Mouse (Mus musculus) heart, adult 2 months (tissue): ENCODE measurements around the gene Nmnat1. TPM values are rescaled to one million over a fixed set of nuclear protein-coding genes. Genes with fewer than 3 reads are reported as not detected.

ENCODE experiments used
- DNase-seq, 2 experiments: peaks; one replicate each; pipeline ENCODE4 v3.0.0; 2021
- H3K27ac ChIP-seq: fragments of 200-600 bp; 2 replicates; pipeline ENCODE4 v1.8.1; 2022
- H3K27me3 ChIP-seq: fragments of 200-500 bp; 2 replicates; pipeline ENCODE4 v1.6.1; 2012; ENCODE audit warnings: mild to moderate bottlenecking, low read length, inconsistent platforms, mixed read lengths; ENCODE audit not compliant: control insufficient read depth, insufficient read depth
- H3K36me3 ChIP-seq: fragments of 200-500 bp; 2 replicates; pipeline ENCODE4 v1.6.1; 2012; ENCODE audit warnings: low read length, inconsistent platforms; ENCODE audit not compliant: control insufficient read depth, insufficient read depth
- H3K4me1 ChIP-seq: fragments of 200-500 bp; 2 replicates; pipeline ENCODE4 v1.6.1; 2011; ENCODE audit warnings: low read length; ENCODE audit not compliant: control insufficient read depth, insufficient read depth
- H3K4me3 ChIP-seq: fragments of 200-600 bp; 2 replicates; pipeline ENCODE4 v1.8.1; 2022
- H3K79me2 ChIP-seq: fragments of 200-500 bp; replicated peaks from 2 replicates; pipeline ENCODE4 v1.6.1; 2012; ENCODE audit warnings: mild to moderate bottlenecking, inconsistent platforms, low read length, moderate library complexity, mixed read lengths; ENCODE audit not compliant: control insufficient read depth, insufficient read depth
- H3K9ac ChIP-seq: fragments of 200-500 bp; 2 replicates; pipeline ENCODE4 v1.6.1; 2012; ENCODE audit warnings: low read depth, mild to moderate bottlenecking, control low read depth, inconsistent platforms, low read length, mixed read lengths
- CTCF ChIP-seq: fragments of 200-600 bp; IDR thresholded peaks from 2 replicates; pipeline ENCODE4 v1.8.1; 2022; ENCODE audit warnings: antibody characterized with exemption, mild to moderate bottlenecking, moderate library complexity
- EP300 ChIP-seq: fragments of 200-500 bp; IDR thresholded peaks from 2 replicates; pipeline ENCODE4 v1.6.1; 2011; ENCODE audit warnings: low read depth, low read length, control low read depth; ENCODE audit not compliant: insufficient read depth
- POLR2A ChIP-seq: fragments of 200-500 bp; IDR thresholded peaks from 2 replicates; pipeline ENCODE4 v1.6.1; 2011; ENCODE audit warnings: mild to moderate bottlenecking, low read depth, low read length, control low read depth; ENCODE audit not compliant: insufficient read depth
- WGBS: fragments of 180-500 bp; shearing (Covaris S2); methylation state at CpG from one replicate; pipeline ENCODE4 v1.1.7; 2018; 5-methylcytosine and 5-hydroxymethylcytosine counted together
- intact Hi-C: fragments of 180-260 bp; cut with DNase I; formaldehyde crosslinking; loops from one replicate; pipeline ENCODE4 v1.15.1; 2025
- long read RNA-seq: library from polyadenylated mRNA; stranded (forward); transcript quantifications from one replicate; pipeline ENCODE4 v2.0.0, GENCODE M21; 2021
- polyA plus RNA-seq: library from polyadenylated mRNA; depleted of rRNA; stranded (reverse); fragments of >200 nt; gene quantifications from 2 replicates; pipeline ENCODE4 v1.2.3, GENCODE M21; 2012; rRNA removed
- total RNA-seq, 2 experiments: library from RNA; stranded (reverse); gene quantifications; 2 replicates each; pipeline ENCODE4 v1.2.3; 2021

Gene Nmnat1
- total RNA-seq: 10 to 100 TPM; 29.4 to 36.1 TPM
- 20.6 and 26.2 TPM in 2 replicates for polyA plus RNA-seq
- long read RNA-seq, transcript Nmnat1-201 (5 exons, 1,238 nt): major isoform, 18 of 21 reads
- long read RNA-seq, partial matches to known transcripts: 0 of 21 reads
- long read RNA-seq, other reads (novel, unspliced or antisense): 1 of 21 reads

- Histone ChIP-seq H3K4me1 (peaks cover 3% of the 10 kb centered on the region), H3K4me3 (peak within 1 kb of the TSS; percentile 87), H3K27ac (peak within 1 kb of the TSS; percentile 97), H3K9ac (peak within 1 kb of the TSS; percentile 93), H3K36me3 (peaks cover 19% of the 10 kb centered on the region), H3K79me2 (peaks cover 2% of the 10 kb centered on the region), H3K27me3 (no peaks in the 10 kb centered on the region)
- under 1% methylated on average over 60 of the region's 60 CpGs for WGBS
- peak; percentile 78 for TF ChIP-seq POLR2A
- TF ChIP-seq EP300: peak; percentile 55; the same call in 1 of the 2 replicates
- peak; percentile 41 for TF ChIP-seq CTCF
- intact Hi-C loops: loop anchor here (1.0 to 5.0 kb wide), 4 partner anchors 22 to 138 kb away; partner anchors contain the start of gene Rbp7
- peak; percentile 94 to 95 for DNase-seq
These were observed at the start of gene Nmnat1, which contains the start of gene Lzic for GRCm38 (mm10) chr4:149485053-149485824. Gene Nmnat1 (minus strand): TSS chr4:149485202. Gene Lzic (plus strand): TSS chr4:149485229.

GRCm38 (mm10) chr4:149529691-149530090, 44.7 kb upstream of the Nmnat1 start:
- Histone ChIP-seq H3K4me1 (peaks cover 28% of the 10 kb centered on the region), H3K27ac (peak overlapping the region; percentile 71), H3K9ac (no peak overlapping the region), H3K27me3 (no peaks in the 10 kb centered on the region), H3K4me3 (no peak overlapping the region), H3K36me3 (no peaks in the 10 kb centered on the region), H3K79me2 (no peaks in the 10 kb centered on the region; the same call in 1 of the 2 replicates)
- peak in 1 of 2 experiments; percentile 32 for DNase-seq
- TF ChIP-seq EP300: no peak
- TF ChIP-seq POLR2A: no peak
- TF ChIP-seq CTCF: no peak
- intact Hi-C loops: no loop called here
- 41% methylated on average over 6 of the region's 6 CpGs for WGBS

- Histone ChIP-seq H3K9ac (no peak overlapping the region), H3K27me3 (no peaks in the 10 kb centered on the region), H3K4me1 (peaks cover 34% of the 10 kb centered on the region), H3K79me2 (peaks cover 2% of the 10 kb centered on the region; the same call in 1 of the 2 replicates), H3K4me3 (peak overlapping the region; percentile 17; the same call in 1 of the 2 replicates), H3K36me3 (no peaks in the 10 kb centered on the region; the same call in 1 of the 2 replicates), H3K27ac (peak overlapping the region; percentile 71)
- WGBS: 55% methylated on average over 15 of the region's 15 CpGs
- TF ChIP-seq POLR2A (peak; percentile 34; the same call in 1 of the 2 replicates), EP300 (peak; percentile 94), CTCF (no peak)
- intact Hi-C loops: no loop called here
- peak; percentile 51 to 70 for DNase-seq
These were observed 42.8 kb upstream of the Nmnat1 start for GRCm38 (mm10) chr4:149527621-149528354.

GRCm38 (mm10) chr4:149526330-149526729, 41.3 kb upstream of the Nmnat1 start:
- Histone ChIP-seq H3K4me1 (peaks cover 36% of the 10 kb centered on the region), H3K27ac (peak overlapping the region; percentile 85), H3K4me3 (peak overlapping the region; percentile 17; the same call in 1 of the 2 replicates), H3K9ac (no peak overlapping the region), H3K27me3 (no peaks in the 10 kb centered on the region), H3K36me3 (no peaks in the 10 kb centered on the region; the same call in 1 of the 2 replicates), H3K79me2 (peaks cover 2% of the 10 kb centered on the region; the same call in 1 of the 2 replicates)
- intact Hi-C loops: no loop called here
- 45% methylated on average over 7 of the region's 7 CpGs for WGBS
- DNase-seq: peak; percentile 63 to 83
- peak; percentile 52; the same call in 1 of the 2 replicates for TF ChIP-seq POLR2A
- TF ChIP-seq CTCF: 0 out of 2 replicates have a peak, but pooled peaks have one; percentile 10
- peak; percentile 90; the same call in 1 of the 2 replicates for TF ChIP-seq EP300

GRCm38 (mm10) chr4:149525811-149526210, 40.8 kb upstream of the Nmnat1 start:
- intact Hi-C loops: no loop called here
- 52% methylated on average over 6 of the region's 6 CpGs for WGBS
- H3K4me1 ChIP-seq: peaks cover 36% of the 10 kb centered on the region

More at GRCm38 (mm10) chr4:149525811-149526210, 40.8 kb upstream of the Nmnat1 start:
- DNase-seq: no peak
- Histone ChIP-seq H3K9ac (no peak overlapping the region), H3K27me3 (no peaks in the 10 kb centered on the region), H3K27ac (peak overlapping the region; percentile 85), H3K79me2 (peaks cover 2% of the 10 kb centered on the region; the same call in 1 of the 2 replicates), H3K36me3 (no peaks in the 10 kb centered on the region; the same call in 1 of the 2 replicates), H3K4me3 (no peak overlapping the region)
- no peak for TF ChIP-seq CTCF
- TF ChIP-seq EP300: no peak
- no peak for TF ChIP-seq POLR2A
